Mouse (Mus musculus): Measurements from ENCODE around the gene Slc48a1. TPM values are rescaled to one million over a fixed set of nuclear protein-coding genes. Genes with fewer than 3 reads are reported as not detected.

Gene Slc48a1
- polyA plus RNA-seq, 1 experiment from 2014 or later, result 18.9 TPM

DNA sequence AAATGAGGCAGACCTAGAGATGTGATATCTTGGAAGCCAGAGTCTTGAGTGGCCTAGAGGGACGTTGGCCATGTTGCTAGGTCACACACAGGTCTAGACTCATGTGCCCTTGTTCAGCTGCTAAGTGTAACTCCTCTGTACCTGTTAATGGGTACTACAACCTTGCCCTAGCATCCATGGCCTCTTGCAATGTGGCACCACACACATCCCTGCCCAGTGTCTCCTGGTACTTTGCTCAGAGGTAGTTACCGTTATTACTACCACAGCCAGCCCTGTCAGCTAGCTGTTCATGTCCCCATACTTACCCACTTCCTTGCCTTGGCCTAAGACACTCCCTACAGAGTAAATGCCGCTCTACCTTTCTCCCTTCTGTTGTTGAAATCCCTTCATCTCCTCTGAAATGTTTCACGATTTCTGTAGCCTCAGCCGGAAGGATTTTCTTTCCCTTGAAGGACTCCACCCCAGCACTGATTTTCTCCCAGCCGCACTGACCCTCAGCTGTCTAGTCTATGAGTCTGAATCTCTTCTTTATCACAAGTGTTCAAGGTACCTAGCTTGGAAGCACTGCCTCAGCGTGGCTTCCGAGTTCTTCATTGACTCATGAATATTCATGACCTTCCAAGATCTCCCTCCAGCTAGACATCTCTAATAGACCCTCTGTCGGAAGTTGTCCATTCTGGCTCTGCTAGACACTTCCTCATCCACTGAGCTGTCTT, 54.6 kb downstream of the Slc48a1 start:
- H3K4me1 ChIP-seq, result peaks cover 66% of the 10 kb centered on the region
- H3K27ac ChIP-seq (replicated peaks), result peak overlapping the region; percentile 100; the same call in 1 of the 2 replicates
- no peak for DNase-seq (ENCODE audit: low spot score)
- H3K27me3 ChIP-seq (replicated peaks; ENCODE audit: low read depth, poor library complexity, severe bottlenecking), result peaks cover 9% of the 10 kb centered on the region
- H3K9me3 ChIP-seq, result no peaks in the 10 kb centered on the region
- no peaks in the 10 kb centered on the region for H3K36me3 ChIP-seq (replicated peaks)
- peak overlapping the region; percentile 92; the same call in 1 of the 2 replicates for H3K4me3 ChIP-seq
- WGBS, result 54% methylated on average over 9 of the region's 9 CpGs

DNA sequence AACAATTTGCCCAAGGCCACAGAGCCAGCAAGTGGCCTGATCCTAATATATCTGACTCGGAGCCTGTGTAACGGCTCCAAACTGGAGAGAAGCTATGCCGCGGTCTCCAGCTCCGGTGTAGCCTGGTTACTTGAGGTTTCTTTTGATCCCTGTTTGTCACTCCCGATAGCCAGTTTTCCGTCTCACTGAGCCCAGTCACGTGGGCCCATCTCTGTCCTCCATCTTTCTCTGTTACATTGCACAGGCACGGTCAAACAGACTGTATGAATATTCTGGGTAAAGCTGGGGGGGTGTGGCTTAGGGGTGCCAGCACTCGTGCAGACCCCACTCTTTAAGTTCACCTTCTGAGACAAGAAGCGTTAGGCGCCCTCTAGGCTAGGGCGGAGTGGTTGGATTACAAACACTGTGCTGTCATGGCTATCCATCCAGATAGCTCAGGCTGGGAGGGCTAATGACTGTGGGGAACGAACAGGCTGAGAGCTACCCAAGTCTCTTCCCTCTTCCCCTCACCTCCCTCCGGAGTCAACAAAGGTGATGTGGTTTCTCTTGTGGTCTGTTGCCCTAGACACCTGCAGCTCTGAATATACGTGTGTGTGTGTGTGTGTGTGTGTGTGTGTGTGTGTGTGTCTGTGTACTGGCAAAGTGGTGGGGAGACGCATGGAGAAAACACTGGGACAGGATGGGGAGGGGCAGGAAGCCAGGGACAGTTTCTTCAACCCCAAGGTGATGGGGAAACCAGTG, 58.0 kb downstream of the Slc48a1 start:
- no peak overlapping the region for H3K4me3 ChIP-seq
- no peak for DNase-seq (ENCODE audit: low spot score)
- H3K27ac ChIP-seq (replicated peaks), result no peak overlapping the region
- H3K27me3 ChIP-seq (replicated peaks; ENCODE audit: low read depth, poor library complexity, severe bottlenecking), result peaks cover 9% of the 10 kb centered on the region
- H3K36me3 ChIP-seq (replicated peaks), result no peaks in the 10 kb centered on the region
- WGBS, result 51% methylated on average over 17 of the region's 17 CpGs
- H3K9me3 ChIP-seq, result no peaks in the 10 kb centered on the region
- peaks cover 62% of the 10 kb centered on the region for H3K4me1 ChIP-seq

DNA sequence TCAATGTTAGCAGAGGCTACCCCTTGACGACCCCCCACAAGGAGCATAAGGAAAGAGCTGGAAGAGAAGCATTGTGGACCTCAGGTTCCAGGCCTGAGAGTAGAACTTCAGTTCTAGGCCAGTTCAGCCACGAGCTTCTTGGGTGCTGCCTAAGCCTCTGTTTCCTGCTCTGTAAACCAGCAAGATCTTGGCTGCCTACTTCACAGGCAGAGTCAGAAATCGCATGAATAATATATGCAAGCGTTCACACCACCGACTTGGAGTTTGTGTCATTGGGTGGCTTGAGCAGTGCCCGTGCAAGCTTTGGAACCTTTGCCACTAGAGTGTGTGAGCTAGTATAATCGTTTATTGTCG, 58.6 kb downstream of the Slc48a1 start:
- H3K4me1 ChIP-seq, result peaks cover 58% of the 10 kb centered on the region
- no peak overlapping the region for H3K4me3 ChIP-seq
- peaks cover 9% of the 10 kb centered on the region for H3K27me3 ChIP-seq (replicated peaks; ENCODE audit: low read depth, poor library complexity, severe bottlenecking)
- H3K9me3 ChIP-seq, result no peaks in the 10 kb centered on the region
- no peaks in the 10 kb centered on the region for H3K36me3 ChIP-seq (replicated peaks)
- WGBS, result 79% methylated on average over 8 of the region's 8 CpGs
- no peak overlapping the region for H3K27ac ChIP-seq (replicated peaks)
- no peak for DNase-seq (ENCODE audit: low spot score)

DNA sequence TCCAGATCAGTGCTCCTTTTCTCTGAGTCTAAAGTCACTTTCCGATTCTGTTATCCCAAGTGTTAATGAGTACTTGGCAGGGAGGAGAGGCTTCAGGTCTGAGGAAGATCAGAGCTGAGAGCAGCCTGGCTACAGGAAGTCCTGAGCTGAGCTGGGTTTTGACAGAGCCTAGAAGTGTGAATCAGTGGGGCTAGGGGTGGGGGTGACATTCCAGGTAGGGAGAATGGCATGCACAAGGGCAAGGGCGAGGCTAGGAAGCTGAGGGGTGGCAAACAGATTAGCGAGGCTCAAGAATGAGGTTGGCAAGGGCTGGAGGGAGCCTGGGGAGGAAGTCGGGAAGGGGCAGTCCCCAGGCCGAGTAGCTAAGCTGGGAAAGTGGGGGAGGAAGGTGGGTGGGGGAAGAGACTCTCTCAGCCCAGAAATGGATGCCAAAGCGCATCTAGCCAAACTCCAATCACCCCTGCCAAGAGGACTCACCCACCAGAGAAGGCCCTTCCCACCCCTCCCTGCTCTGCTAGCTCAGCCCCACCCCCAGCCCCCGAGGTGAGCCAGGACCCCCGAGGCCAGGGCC, 59.3 kb downstream of the Slc48a1 start:
- peaks cover 9% of the 10 kb centered on the region for H3K27me3 ChIP-seq (replicated peaks; ENCODE audit: low read depth, poor library complexity, severe bottlenecking)
- H3K27ac ChIP-seq (replicated peaks), result peak overlapping the region; percentile 31; the same call in 1 of the 2 replicates
- WGBS, result 26% methylated on average over 8 of the region's 8 CpGs

DNA sequence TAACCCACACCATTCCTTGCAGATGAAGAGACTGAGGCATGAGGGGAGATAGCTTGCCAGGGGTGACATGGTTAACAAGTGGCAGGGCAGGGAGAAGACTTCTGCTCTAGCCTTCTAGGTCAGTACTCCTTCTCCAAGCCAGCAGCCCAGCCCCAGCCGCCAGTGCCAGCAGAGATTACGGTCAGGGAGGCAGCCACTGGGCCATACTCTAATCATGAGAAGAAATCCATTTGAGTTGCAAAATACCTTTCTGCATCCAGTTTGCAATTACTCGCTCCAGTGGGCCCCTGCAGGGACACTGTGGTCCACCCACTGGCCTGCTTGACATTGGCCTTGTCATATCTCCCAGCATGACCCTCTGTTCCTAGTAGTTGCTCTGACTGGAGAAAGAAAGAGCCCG, 60.1 kb downstream of the Slc48a1 start:
- 86% methylated on average over 4 of the region's 4 CpGs for WGBS
- Histone ChIP-seq H3K4me3 (no peak overlapping the region), H3K4me1 (peaks cover 46% of the 10 kb centered on the region), H3K36me3 (replicated peaks) (no peaks in the 10 kb centered on the region), H3K27me3 (replicated peaks; ENCODE audit: low read depth, poor library complexity, severe bottlenecking) (peaks cover 8% of the 10 kb centered on the region), H3K27ac (replicated peaks) (no peak overlapping the region), H3K9me3 (no peaks in the 10 kb centered on the region)
- DNase-seq (ENCODE audit: low spot score), result no peak

More for the DNA sequence above, 59.3 kb downstream of the Slc48a1 start:
- no peaks in the 10 kb centered on the region for H3K36me3 ChIP-seq (replicated peaks)
- H3K4me3 ChIP-seq, result no peak overlapping the region
- DNase-seq (ENCODE audit: low spot score), result no peak
- no peaks in the 10 kb centered on the region for H3K9me3 ChIP-seq
- H3K4me1 ChIP-seq, result peaks cover 51% of the 10 kb centered on the region

DNA sequence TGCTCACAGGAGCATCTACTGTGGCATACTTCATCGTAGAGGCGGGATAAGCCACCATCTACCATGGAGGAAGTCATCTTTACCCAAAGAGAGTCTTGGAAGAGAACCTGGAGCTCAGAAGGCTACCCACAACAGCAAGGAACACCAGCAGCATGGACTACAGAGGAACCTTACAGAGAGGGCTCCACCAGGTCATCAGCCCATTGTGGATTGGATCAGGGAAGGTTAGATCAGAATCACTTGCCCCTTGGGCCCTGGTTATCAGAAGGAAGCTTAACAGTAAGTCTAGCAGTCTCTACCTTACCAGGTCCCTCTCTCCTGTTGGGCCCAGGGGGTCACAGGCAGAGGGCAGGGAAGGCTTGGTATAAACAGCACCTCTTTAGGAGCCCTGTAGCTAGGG, 60.7 kb downstream of the Slc48a1 start:
- no peaks in the 10 kb centered on the region for H3K36me3 ChIP-seq (replicated peaks)
- 91% methylated on average over 2 of the region's 2 CpGs for WGBS
- peaks cover 2% of the 10 kb centered on the region; the same call in 1 of the 2 replicates for H3K27me3 ChIP-seq (replicated peaks; ENCODE audit: low read depth, poor library complexity, severe bottlenecking)
- no peak for DNase-seq (ENCODE audit: low spot score)
- no peak overlapping the region for H3K4me3 ChIP-seq
- H3K4me1 ChIP-seq, result peaks cover 46% of the 10 kb centered on the region
- no peaks in the 10 kb centered on the region for H3K9me3 ChIP-seq
- H3K27ac ChIP-seq (replicated peaks), result no peak overlapping the region

DNA sequence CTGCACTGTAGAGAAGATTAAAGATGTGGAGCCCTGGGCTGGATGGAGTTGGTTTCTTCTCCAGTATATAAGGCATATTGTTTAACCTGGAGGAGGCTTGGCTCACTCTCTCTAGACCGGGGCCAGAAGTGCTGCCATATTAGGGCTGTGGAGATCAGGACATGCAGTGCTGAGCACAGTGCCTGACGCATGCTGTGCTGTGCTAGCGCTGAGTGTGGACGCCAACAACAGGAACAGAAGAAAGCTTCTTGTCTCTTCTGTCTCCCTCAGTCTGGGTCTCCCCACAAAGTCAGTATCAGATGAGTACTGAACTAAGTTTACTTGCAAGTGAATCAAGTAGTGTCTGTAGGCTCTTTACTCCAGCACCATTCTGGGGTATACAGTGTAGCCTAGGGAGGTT, 61.2 kb downstream of the Slc48a1 start:
- Histone ChIP-seq H3K4me1 (peaks cover 46% of the 10 kb centered on the region), H3K9me3 (no peaks in the 10 kb centered on the region), H3K36me3 (replicated peaks) (no peaks in the 10 kb centered on the region), H3K27me3 (replicated peaks; ENCODE audit: low read depth, poor library complexity, severe bottlenecking) (no peaks in the 10 kb centered on the region), H3K4me3 (no peak overlapping the region), H3K27ac (replicated peaks) (peak overlapping the region; percentile 66)
- DNase-seq (ENCODE audit: low spot score), result no peak
- 69% methylated on average over 4 of the region's 4 CpGs for WGBS

DNA sequence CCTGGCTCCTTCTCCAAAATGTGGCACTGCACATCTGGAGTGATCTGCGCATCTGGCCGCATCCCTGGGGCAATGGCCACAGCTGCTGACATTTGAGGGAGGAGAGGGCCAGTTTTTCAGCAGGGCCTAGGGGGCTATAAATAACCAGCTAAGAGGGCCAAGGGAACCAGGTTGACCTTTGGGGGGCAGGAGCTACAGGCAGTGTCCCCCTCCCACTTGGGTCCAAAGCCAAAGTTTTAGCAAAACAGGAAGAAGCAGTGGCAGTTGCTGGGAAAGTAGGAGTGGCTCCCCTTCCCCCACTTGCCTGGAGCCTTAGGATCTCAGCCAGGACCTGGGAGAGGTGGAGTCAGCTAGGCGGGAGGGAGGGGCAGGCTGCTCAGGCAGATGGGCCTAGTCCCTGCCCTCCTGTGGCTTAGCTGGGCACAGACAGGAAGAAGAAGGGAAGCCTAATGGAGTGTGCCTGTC, 61.7 kb downstream of the Slc48a1 start:
- no peaks in the 10 kb centered on the region for H3K27me3 ChIP-seq (replicated peaks; ENCODE audit: low read depth, poor library complexity, severe bottlenecking)
- peak; percentile 64 for DNase-seq (ENCODE audit: low spot score)
- H3K36me3 ChIP-seq (replicated peaks), result no peaks in the 10 kb centered on the region
- H3K4me1 ChIP-seq, result peaks cover 46% of the 10 kb centered on the region
- peak overlapping the region; percentile 66 for H3K27ac ChIP-seq (replicated peaks)
- no peaks in the 10 kb centered on the region for H3K9me3 ChIP-seq
- no peak overlapping the region for H3K4me3 ChIP-seq
- WGBS, result 27% methylated on average over 3 of the region's 3 CpGs

DNA sequence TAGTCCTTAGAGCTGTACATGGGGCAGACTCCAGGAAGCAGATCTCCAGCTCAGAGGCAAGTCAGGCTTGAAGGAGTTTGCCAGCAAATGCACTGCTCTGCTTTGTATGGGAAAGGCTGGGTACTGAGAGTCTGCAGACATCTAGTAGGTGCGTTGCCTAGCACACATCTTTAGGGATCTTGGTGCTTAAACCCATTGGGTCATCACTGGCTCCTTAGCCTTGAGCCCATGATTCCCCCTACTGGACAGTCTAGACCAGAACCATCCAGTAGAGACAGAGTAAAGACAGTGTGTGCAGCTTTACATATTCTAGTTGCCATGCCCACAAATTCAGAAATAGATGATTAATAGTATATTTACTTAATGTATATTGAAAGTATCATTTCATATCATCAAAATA, 62.5 kb downstream of the Slc48a1 start:
- H3K4me3 ChIP-seq, result no peak overlapping the region
- 86% methylated on average over 1 of the region's 1 CpGs for WGBS
- no peaks in the 10 kb centered on the region for H3K36me3 ChIP-seq (replicated peaks)
- peaks cover 46% of the 10 kb centered on the region for H3K4me1 ChIP-seq
- no peaks in the 10 kb centered on the region for H3K27me3 ChIP-seq (replicated peaks; ENCODE audit: low read depth, poor library complexity, severe bottlenecking)
- no peaks in the 10 kb centered on the region for H3K9me3 ChIP-seq
- DNase-seq (ENCODE audit: low spot score), result no peak
- no peak overlapping the region for H3K27ac ChIP-seq (replicated peaks)

DNA sequence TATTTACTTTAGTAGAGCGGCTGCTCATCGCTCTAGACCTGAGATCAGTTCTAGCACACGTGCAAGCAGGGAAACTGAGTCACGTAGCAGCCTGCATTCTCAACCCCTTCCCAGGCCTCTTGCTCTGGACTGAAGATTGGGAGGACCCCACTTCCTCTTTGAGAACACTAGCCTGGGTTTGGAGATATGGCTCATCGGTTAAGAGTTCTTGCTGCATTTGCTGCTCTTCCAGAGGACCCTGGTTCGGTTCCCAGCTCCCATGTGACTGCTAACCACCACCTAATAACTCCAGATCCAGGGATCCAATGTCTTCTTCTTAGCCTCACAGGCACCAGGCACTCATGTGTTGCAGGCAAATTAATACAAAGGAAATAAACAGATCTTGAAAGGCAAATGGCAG, 63.1 kb downstream of the Slc48a1 start:
- 91% methylated on average over 6 of the region's 6 CpGs for WGBS
- H3K27ac ChIP-seq (replicated peaks), result no peak overlapping the region
- DNase-seq (ENCODE audit: low spot score), result no peak
- peaks cover 42% of the 10 kb centered on the region for H3K4me1 ChIP-seq
- H3K36me3 ChIP-seq (replicated peaks), result no peaks in the 10 kb centered on the region
- H3K9me3 ChIP-seq, result no peaks in the 10 kb centered on the region
- no peaks in the 10 kb centered on the region for H3K27me3 ChIP-seq (replicated peaks; ENCODE audit: low read depth, poor library complexity, severe bottlenecking)
- H3K4me3 ChIP-seq, result no peak overlapping the region

DNA sequence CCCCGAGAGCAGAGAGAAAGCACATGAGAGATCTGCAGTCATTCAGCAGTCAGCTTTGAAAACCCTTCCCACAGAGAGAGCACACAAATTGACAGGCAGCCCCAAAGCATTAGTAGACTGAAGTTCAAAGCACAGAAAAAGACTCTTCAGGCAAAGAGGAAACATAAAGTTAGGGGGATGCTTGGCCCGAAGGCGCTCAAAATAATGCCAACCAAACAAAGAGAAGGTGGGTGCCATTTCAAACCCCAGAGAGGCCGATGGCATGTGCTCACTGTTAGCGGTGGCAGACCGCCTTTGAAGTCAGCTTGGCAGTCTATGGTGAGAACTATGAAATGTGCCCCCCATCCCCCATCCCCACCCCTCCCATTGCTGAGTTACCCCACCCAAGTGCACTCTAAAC, 63.7 kb downstream of the Slc48a1 start:
- Histone ChIP-seq H3K4me1 (peaks cover 35% of the 10 kb centered on the region), H3K9me3 (no peaks in the 10 kb centered on the region), H3K4me3 (no peak overlapping the region), H3K27me3 (replicated peaks; ENCODE audit: low read depth, poor library complexity, severe bottlenecking) (no peaks in the 10 kb centered on the region), H3K27ac (replicated peaks) (no peak overlapping the region), H3K36me3 (replicated peaks) (no peaks in the 10 kb centered on the region)
- no peak for DNase-seq (ENCODE audit: low spot score)
- WGBS, result 96% methylated on average over 6 of the region's 6 CpGs
